32 mouse cellular contexts compared by ENCODE assay signal in genomic region chr19:34627496-34627895, GRCm38 (mm10). TPM values are rescaled to one million over a fixed set of nuclear protein-coding genes. Genes with fewer than 3 reads are reported as not detected.
"Had no signal": no experiment of that assay in that cellular context is flagged by ENCODE, and none has a peak within 500 bp of the region (broad histone marks: within the 10 kb centered on the region; RNA-seq: fewer than 3 reads in every experiment).

No protein-coding gene starts in this region.

- H3K4me3 ChIP-seq: embryonic facial prominence, embryonic 10.5 days; embryonic facial prominence, embryonic 12.5 days; embryonic facial prominence, embryonic 13.5 days; embryonic facial prominence, embryonic 15.5 days; erythroblast, embryonic 14.5 days; forebrain, embryonic 10.5 days; forebrain, embryonic 12.5 days; forebrain, embryonic 13.5 days; forebrain, embryonic 15.5 days; gastrocnemius, adult 2 months; heart, adult 2 months had no signal

- H3K27me3 ChIP-seq: embryonic facial prominence, embryonic 12.5 days; embryonic facial prominence, embryonic 13.5 days; embryonic facial prominence, embryonic 15.5 days; forebrain, embryonic 12.5 days; forebrain, embryonic 13.5 days; forebrain, embryonic 15.5 days had no signal

- H3K4me1 ChIP-seq: embryonic facial prominence, embryonic 10.5 days; embryonic facial prominence, embryonic 12.5 days; embryonic facial prominence, embryonic 13.5 days; embryonic facial prominence, embryonic 15.5 days; forebrain, embryonic 10.5 days; forebrain, embryonic 12.5 days; forebrain, embryonic 13.5 days; forebrain, embryonic 15.5 days had no signal

- H3K27ac ChIP-seq: embryonic facial prominence, embryonic 10.5 days; embryonic facial prominence, embryonic 12.5 days; embryonic facial prominence, embryonic 13.5 days; embryonic facial prominence, embryonic 15.5 days; forebrain, embryonic 10.5 days; forebrain, embryonic 12.5 days; forebrain, embryonic 13.5 days; forebrain, embryonic 15.5 days; gastrocnemius, adult 2 months; heart, adult 2 months had no signal

- ATAC-seq: forebrain, embryonic 13.5 days; forebrain, embryonic 14.5 days; forebrain, embryonic 15.5 days; forebrain, embryonic 16.5 days; forebrain, postnatal 0 days had no signal

- H3K9ac ChIP-seq: embryonic facial prominence, embryonic 12.5 days; embryonic facial prominence, embryonic 13.5 days; embryonic facial prominence, embryonic 15.5 days; forebrain, embryonic 12.5 days; forebrain, embryonic 13.5 days; forebrain, embryonic 15.5 days; forebrain, postnatal 0 days had no signal

- DNase-seq: cerebellum, adult 2 months; cerebellum, adult 8-10 months; cerebellum, adult 9-11 months; cerebellum, postnatal 10 days; cerebellum, postnatal 14 days; cerebellum, postnatal 25 days; cerebellum, postnatal 36 days; embryo, embryonic 11 days; forebrain, postnatal 0 days; gastrocnemius, adult 2 months; gastrocnemius, postnatal 10 days; gastrocnemius, postnatal 14 days; gastrocnemius, postnatal 36 days; heart, adult 18-20 months; heart, adult 2 months had no signal

- H3K4me2 ChIP-seq: embryonic facial prominence, embryonic 12.5 days; embryonic facial prominence, embryonic 13.5 days; embryonic facial prominence, embryonic 15.5 days; forebrain, embryonic 12.5 days; forebrain, embryonic 13.5 days; forebrain, embryonic 15.5 days had no signal

- H3K36me3 ChIP-seq: embryonic facial prominence, embryonic 10.5 days; embryonic facial prominence, embryonic 12.5 days; embryonic facial prominence, embryonic 13.5 days; embryonic facial prominence, embryonic 15.5 days; forebrain, embryonic 10.5 days; forebrain, embryonic 12.5 days; forebrain, embryonic 15.5 days had no signal

- H3K9me3 ChIP-seq: embryonic facial prominence, embryonic 10.5 days; embryonic facial prominence, embryonic 12.5 days; embryonic facial prominence, embryonic 13.5 days; embryonic facial prominence, embryonic 15.5 days; forebrain, embryonic 10.5 days; forebrain, embryonic 12.5 days; forebrain, embryonic 13.5 days; forebrain, embryonic 15.5 days had no signal

RNA-seq across cellular contexts. Expression of gene Ifit1bl2, which starts 13.0 kb away (rescaled TPM):
- total RNA-seq: common myeloid progenitor, adult 5-6 weeks; gastrocnemius, adult 18-20 months; gastrocnemius, adult 8-10 months had no signal
- polyA plus RNA-seq: erythroblast, embryonic 14.5 days; forebrain, embryonic 10.5 days; forebrain, embryonic 12.5 days had no signal

RNA-seq across cellular contexts. Expression of gene Ifit1, which starts 13.2 kb away (rescaled TPM):
- polyA plus RNA-seq: erythroblast, embryonic 14.5 days; forebrain, embryonic 10.5 days had no signal

RNA-seq across cellular contexts. Expression of gene Ifit3b, which starts 19.7 kb away (rescaled TPM):
- total RNA-seq: common myeloid progenitor, adult 5-6 weeks; granulocyte monocyte progenitor cell, adult 5-6 weeks had no signal
- polyA plus RNA-seq: embryonic facial prominence, embryonic 10.5 days; embryonic facial prominence, embryonic 11.5 days; embryonic facial prominence, embryonic 13.5 days; embryonic facial prominence, embryonic 14.5 days; erythroblast, embryonic 14.5 days; forebrain, embryonic 10.5 days; forebrain, embryonic 13.5 days; forebrain, embryonic 14.5 days had no signal

RNA-seq across cellular contexts. Expression of gene Ifit1bl1, which starts 25.7 kb away (rescaled TPM):
- total RNA-seq: common myeloid progenitor, adult 5-6 weeks; gastrocnemius, adult 18-20 months; gastrocnemius, adult 2 months; gastrocnemius, adult 8-10 months; gastrocnemius, postnatal 36 days had no signal
- polyA plus RNA-seq: embryonic facial prominence, embryonic 11.5 days had no signal

RNA-seq across cellular contexts. Expression of gene Ifit3, which starts 44.2 kb away (rescaled TPM):
- polyA plus RNA-seq: erythroblast, embryonic 14.5 days had no signal
